Comparison of ENCODE assay signal across 8 mouse cellular contexts in the genomic region with DNA sequence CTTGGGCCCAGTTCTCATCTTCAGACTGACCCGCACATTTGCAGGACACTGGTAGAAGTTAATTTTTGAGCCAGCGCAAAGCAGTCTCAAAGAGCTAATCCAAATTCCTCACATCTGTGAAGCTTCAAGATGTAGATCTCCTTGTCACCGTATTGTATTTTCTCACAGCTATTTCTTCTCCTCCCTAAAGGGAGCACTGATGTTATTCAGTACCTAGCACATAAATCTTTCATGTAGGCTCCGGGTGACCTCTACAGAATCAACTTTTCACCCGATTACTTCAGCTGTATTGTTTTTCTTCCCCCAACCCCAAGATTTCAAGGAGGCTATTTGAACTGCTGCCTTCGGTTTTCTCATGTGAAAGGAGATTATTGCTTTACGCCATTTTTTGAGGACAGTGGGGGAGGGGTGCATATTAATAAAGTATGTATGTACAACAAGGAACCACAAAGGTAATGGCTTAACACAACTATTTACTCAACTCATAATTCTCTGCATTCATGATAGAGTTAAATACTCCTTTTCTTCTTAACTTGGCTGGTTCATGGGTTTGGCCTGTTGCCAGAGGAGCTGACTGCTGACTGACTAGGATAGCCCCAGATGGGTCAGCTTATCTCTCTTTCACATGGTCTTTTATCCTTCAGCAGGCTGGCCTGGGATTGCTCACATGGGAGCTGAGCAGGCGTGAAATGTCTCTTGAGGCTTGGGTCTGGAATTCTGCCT.
A peak's percentile ranks its signal among the peaks of the same experiment; 100 is the strongest.
DNase-seq lines count a peak whose midpoint lies in the region; ATAC-seq and TF ChIP-seq lines count a peak whose summit lies in the region.

No protein-coding gene starts in this region.

- intact Hi-C loops in left cerebral cortex, postnatal 4 days (cut with DNase I) = no loop called here
- intact Hi-C loops in left cerebral cortex, adult 2 months (cut with DNase I) = no loop called here
- intact Hi-C loops in gastrocnemius, postnatal 14 days (cut with DNase I; ENCODE audit: low total_unique reads) = no loop called here

- H3K36me3 ChIP-seq in kidney, postnatal 0 days (ENCODE audit: insufficient read depth, low read length) = no peaks in the 10 kb centered on the region

- H3K27ac ChIP-seq in left cerebral cortex, adult 2 months = no peak overlapping the region
- H3K27ac ChIP-seq in kidney, postnatal 0 days = no peak overlapping the region

- 17% methylated on average over 8 of the region's 8 CpGs for WGBS in kidney, postnatal 0 days

- no peak for TF ChIP-seq CTCF in left cerebral cortex, adult 2 months (IDR thresholded peaks at IDR 0.05)
- TF ChIP-seq CTCF in kidney, postnatal 0 days (IDR thresholded peaks at IDR 0.05; ENCODE audit: low read depth) = no peak

- 0 out of 2 replicates have a peak overlapping the region, but pooled peaks have one; percentile 2 for H3K4me2 ChIP-seq in kidney, postnatal 0 days (ENCODE audit: low read length)

- DNase-seq in left cerebral cortex, postnatal 4 days = peak; percentile 69
- no peak for DNase-seq in left cerebral cortex, adult 2 months (ENCODE audit: extremely low spot score in 1 of 2, low spot score in 2 of 2)
- peak; percentile 7 for DNase-seq in adrenal gland, adult 8-10 months
- peak; percentile 55 for DNase-seq in gastrocnemius, postnatal 14 days
- peak; percentile 80 for DNase-seq in kidney, postnatal 0 days (ENCODE audit: low spot score)
- DNase-seq in testis, postnatal 14 days (ENCODE audit: low spot score) = peak; percentile 8
- DNase-seq in layer of hippocampus, postnatal 36 days = no peak
- DNase-seq in thymus, postnatal 4 days = no peak

- ATAC-seq in kidney, postnatal 0 days (replicated peaks; ENCODE audit: low FRiP score, low read depth) = peak; percentile 49; the same call in 1 of the 2 replicates

- no peaks in the 10 kb centered on the region for H3K9me3 ChIP-seq in kidney, postnatal 0 days (replicated peaks; ENCODE audit: low read length)

- H3K9ac ChIP-seq in kidney, postnatal 0 days (ENCODE audit: low read depth, low read length) = no peak overlapping the region

- 0 out of 2 replicates have a peak, but pooled peaks cover 5% of the 10 kb centered on the region for H3K4me1 ChIP-seq in kidney, postnatal 0 days (replicated peaks; ENCODE audit: insufficient read depth, low read length)

- H3K4me3 ChIP-seq in left cerebral cortex, adult 2 months = no peak overlapping the region
- H3K4me3 ChIP-seq in kidney, postnatal 0 days (replicated peaks; ENCODE audit: low read depth, low read length) = no peak overlapping the region

- H3K27me3 ChIP-seq in kidney, postnatal 0 days (ENCODE audit: insufficient read depth, low read length) = no peaks in the 10 kb centered on the region

Comparison
In these comparisons a context has a peak if more than half of its experiments do, and no peak if none do; other contexts are left out.
1. DNase-seq: peak in left cerebral cortex, postnatal 4 days (single experiment), adrenal gland, adult 8-10 months (single experiment), gastrocnemius, postnatal 14 days (single experiment), kidney, postnatal 0 days (single experiment) and testis, postnatal 14 days (single experiment); none in left cerebral cortex, adult 2 months (0 of 2), layer of hippocampus, postnatal 36 days (0 of 2) and thymus, postnatal 4 days (single experiment).